Mouse (Mus musculus) ES-E14 (cell line): ENCODE data around the gene Trcg1.

Experiments used
- CHD2 ChIP-seq: IDR thresholded peaks from 2 replicates; pipeline ENCODE4 v1.6.1; 2014; ENCODE audit warnings: mild to moderate bottlenecking, low read depth, low read length, inconsistent platforms
- HCFC1 ChIP-seq: IDR thresholded peaks from 2 replicates; pipeline ENCODE4 v1.6.1; 2012; ENCODE audit warnings: low read length, inconsistent platforms, borderline replicate concordance; ENCODE audit not compliant: insufficient read depth
- MAFK ChIP-seq: IDR thresholded peaks from 2 replicates; pipeline ENCODE4 v1.6.1; 2014; ENCODE audit warnings: mild to moderate bottlenecking, low read depth, low read length, inconsistent platforms; ENCODE audit not compliant: insufficient read depth
- ZC3H11A ChIP-seq: IDR thresholded peaks from 2 replicates; pipeline ENCODE4 v1.6.1; 2012; ENCODE audit warnings: low read depth, mild to moderate bottlenecking, inconsistent platforms, low read length, borderline replicate concordance
- ZNF384 ChIP-seq: IDR thresholded peaks from 2 replicates; pipeline ENCODE4 v1.6.1; 2012; ENCODE audit warnings: low read depth, low read length, inconsistent platforms

DNA sequence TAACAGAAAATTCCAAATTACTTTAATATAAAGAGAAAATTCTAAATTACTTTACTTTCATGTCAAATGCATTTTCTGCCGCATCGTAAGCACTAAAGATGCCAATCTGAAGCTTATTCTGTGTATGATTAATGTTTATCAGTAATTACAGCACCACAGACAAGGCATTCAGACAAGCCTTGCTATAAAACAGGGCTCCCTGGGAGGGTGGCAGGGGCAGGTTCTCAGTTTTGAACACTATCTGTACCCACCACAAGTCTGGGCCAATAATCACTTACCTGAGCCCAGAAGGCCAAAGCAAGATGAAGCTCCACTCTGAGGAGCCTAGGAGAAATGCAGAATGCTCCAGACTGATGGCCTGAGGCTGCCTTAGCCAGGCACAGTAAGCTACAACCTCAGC is 61.6 kb downstream of the Trcg1 start:
- TF ChIP-seq CHD2 (no peak), ZC3H11A (no peak), MAFK (no peak), ZNF384 (no peak), HCFC1 (no peak)
